Mouse (Mus musculus) midbrain, embryonic 11.5 days (tissue): ENCODE data around the gene Bcl2l1. TPM values are rescaled to one million over a fixed set of nuclear protein-coding genes. Genes with fewer than 3 reads are reported as not detected.
A peak's percentile ranks its signal among the peaks of the same experiment; 100 is the strongest.

Experiments used
- ATAC-seq: fragments of 200-750 bp; cut with Nextera tagmentation; 2 replicates; pipeline ENCODE4 v1.8.0; 2017; ENCODE audit warnings: moderate TSS enrichment, moderate library complexity; ENCODE audit not compliant: low FRiP score
- DNase-seq: peaks from one replicate; pipeline ENCODE4 v3.0.0; 2015; ENCODE audit warnings: low spot score; ENCODE audit errors: missing footprints
- H3K27ac ChIP-seq: fragments of 300-500 bp; sonication (generic); 2 replicates; pipeline ENCODE4 v1.5.1; 2014; ENCODE audit warnings: low read depth, low read length
- H3K27me3 ChIP-seq: fragments of 300-500 bp; sonication (generic); 2 replicates; pipeline ENCODE4 v1.6.1; 2014; ENCODE audit warnings: mild to moderate bottlenecking, low read length, moderate library complexity, mixed read lengths; ENCODE audit not compliant: control insufficient read depth, insufficient read depth
- H3K36me3 ChIP-seq: fragments of 300-500 bp; sonication (generic); 2 replicates; pipeline ENCODE4 v1.6.1; 2014; ENCODE audit warnings: mild to moderate bottlenecking, low read length, moderate library complexity, mixed read lengths; ENCODE audit not compliant: control insufficient read depth, insufficient read depth
- H3K4me1 ChIP-seq: fragments of 300-500 bp; sonication (generic); 2 replicates; pipeline ENCODE4 v1.6.1; 2014; ENCODE audit warnings: low read length; ENCODE audit not compliant: control insufficient read depth, insufficient read depth
- H3K4me2 ChIP-seq: fragments of 300-500 bp; sonication (generic); 2 replicates; pipeline ENCODE4 v1.6.1; 2014; ENCODE audit warnings: mild to moderate bottlenecking, moderate library complexity
- H3K4me3 ChIP-seq: fragments of 300-500 bp; sonication (generic); 2 replicates; pipeline ENCODE4 v1.5.1; 2014; ENCODE audit warnings: low read depth, low read length
- H3K9ac ChIP-seq: fragments of 300-500 bp; sonication (generic); 2 replicates; pipeline ENCODE4 v1.6.1; 2014; ENCODE audit warnings: low read length
- H3K9me3 ChIP-seq: fragments of 300-500 bp; sonication (generic); 2 replicates; pipeline ENCODE4 v1.6.1; 2016; ENCODE audit warnings: low read length; ENCODE audit not compliant: control insufficient read depth
- WGBS: fragments of 180-500 bp; shearing (Covaris S2); extraction: QIAGEN DNeasy Blood & Tissue Kit; methylation state at CpG from one replicate; pipeline ENCODE4 v1.1.7; 2014; 5-methylcytosine and 5-hydroxymethylcytosine counted together
- polyA plus RNA-seq: library from polyadenylated mRNA; unstranded; fragments of >200 nt; fragmentation: Nextera tagmentation; extraction: Ambion mirVana; gene quantifications from 2 replicates; pipeline ENCODE4 v1.2.1, GENCODE M21; 2014

Gene Bcl2l1
- polyA plus RNA-seq, 1 experiment from 2014 or later = 125 TPM

DNA sequence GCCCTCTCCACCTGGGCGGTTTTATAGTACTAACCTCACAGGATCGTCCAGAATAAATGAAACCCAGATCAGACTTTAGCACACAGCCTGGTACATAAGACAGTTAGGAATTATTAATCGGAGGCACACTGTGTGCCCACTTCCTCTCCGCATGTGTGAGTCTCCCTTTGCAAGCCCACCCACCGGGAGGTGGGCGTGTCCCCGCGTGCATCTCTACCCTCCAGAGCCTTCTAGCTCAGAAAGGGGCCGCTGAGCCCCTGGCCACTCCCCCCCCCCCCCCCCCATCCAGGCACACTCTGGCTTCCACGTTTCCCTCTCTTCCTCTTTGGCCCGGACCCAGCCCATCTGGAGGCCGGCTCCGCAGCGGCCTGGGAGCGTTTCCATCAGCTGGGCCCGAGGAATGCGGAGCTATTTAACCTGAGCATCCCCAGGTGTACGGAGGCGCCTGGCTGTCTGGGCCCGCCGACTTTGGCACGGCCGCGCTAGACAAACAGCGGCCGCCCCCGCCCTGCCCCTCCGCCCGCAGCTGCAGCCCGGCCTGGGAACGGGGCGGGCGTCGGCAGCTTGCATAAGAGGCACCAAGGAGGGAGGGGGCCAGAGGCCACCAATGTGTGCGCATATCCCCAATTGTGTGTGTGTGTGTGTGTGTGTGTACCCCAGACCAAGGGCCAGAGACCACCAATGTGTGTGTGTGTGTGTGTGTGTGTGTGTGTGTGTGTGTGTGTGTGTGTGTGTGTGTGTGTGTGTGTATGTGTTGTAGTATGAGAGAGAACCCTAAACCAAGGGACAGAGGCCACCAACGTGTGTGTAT lies 92.3 kb downstream of the Bcl2l1 start:
- DNase-seq = peak; percentile 93
- 2% methylated on average over 33 of the region's 36 CpGs for WGBS
- peak; percentile 14 for ATAC-seq
- peak overlapping the region; percentile 64 for H3K9ac ChIP-seq
- no peak overlapping the region; the same call in 1 of the 2 replicates for H3K27ac ChIP-seq
- H3K4me2 ChIP-seq = peak overlapping the region; percentile 91
- peak overlapping the region; percentile 36 for H3K4me3 ChIP-seq
- H3K4me1 ChIP-seq = peaks cover 46% of the 10 kb centered on the region
- H3K9me3 ChIP-seq = no peaks in the 10 kb centered on the region
- H3K36me3 ChIP-seq = no peaks in the 10 kb centered on the region
- no peaks in the 10 kb centered on the region for H3K27me3 ChIP-seq

DNA sequence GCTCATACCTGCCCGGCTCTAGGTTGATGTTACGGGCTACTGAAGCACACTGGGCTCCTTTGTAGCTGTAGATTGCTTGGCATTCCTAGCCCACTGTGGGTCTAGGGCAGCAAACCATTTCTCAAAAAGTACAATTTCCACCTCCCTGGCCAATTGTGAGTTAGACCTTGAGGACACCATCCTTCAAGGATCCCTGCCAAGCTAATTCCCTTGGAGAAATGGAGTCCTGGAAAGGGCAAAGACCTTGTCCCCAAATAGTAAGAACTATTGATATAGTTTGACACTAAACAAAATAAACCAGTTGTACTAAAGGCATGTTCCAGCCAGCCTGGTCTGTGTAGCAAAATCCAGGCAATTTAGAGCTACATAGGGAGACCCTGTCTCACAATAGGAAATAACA lies 93.2 kb downstream of the Bcl2l1 start:
- H3K9me3 ChIP-seq = no peaks in the 10 kb centered on the region
- WGBS = 62% methylated on average over 2 of the region's 2 CpGs
- ATAC-seq (no peak), DNase-seq (no peak)
- peak overlapping the region; percentile 91 for H3K4me2 ChIP-seq
- peaks cover 48% of the 10 kb centered on the region for H3K4me1 ChIP-seq
- no peaks in the 10 kb centered on the region for H3K27me3 ChIP-seq
- H3K4me3 ChIP-seq = peak overlapping the region; percentile 68
- H3K36me3 ChIP-seq = no peaks in the 10 kb centered on the region
- H3K27ac ChIP-seq = no peak overlapping the region
- peak overlapping the region; percentile 89; the same call in 1 of the 2 replicates for H3K9ac ChIP-seq

DNA sequence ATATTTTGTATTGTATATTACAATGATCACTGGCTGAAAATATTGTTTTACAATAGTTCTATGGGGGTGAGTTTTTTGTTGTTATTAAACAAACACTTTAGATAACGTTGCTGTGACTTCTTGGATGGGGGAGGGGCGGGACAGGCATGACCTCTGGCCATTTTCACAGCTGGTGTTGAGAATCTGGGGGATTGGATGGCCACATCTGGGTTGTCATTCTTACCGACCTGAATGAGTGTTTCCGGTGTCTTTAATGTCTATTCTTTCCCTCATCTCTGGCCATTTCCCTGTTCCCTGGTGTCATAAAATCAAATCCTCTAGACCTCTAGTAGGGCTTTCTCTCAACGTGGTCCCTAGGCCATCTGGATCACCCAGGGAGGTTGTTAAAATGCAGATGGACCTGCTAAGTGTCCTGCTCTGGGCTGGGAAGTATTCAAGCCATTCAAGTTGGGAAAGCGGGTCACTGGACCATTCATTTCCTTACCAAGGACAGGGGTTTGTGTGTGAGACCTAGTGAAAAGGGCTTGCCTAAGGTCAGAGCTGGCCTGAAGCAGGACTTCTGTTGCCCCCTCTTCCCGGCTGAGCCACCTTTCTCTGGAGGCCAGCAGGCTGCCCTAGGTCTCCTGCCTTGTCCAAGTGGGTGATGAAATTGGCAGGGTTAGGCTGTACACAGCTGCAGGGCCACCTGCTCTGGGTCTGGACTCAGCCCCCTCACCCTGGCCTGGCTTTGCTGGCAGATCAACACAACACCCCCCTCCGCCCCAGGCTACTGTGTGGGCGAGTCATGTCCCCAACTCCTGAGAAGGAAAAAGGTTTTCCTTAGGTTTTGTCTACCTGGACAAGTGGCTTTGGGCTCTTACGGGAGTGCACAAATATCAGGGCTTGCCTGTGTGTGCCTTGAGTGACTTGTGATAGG lies 94.0 kb downstream of the Bcl2l1 start:
- Histone ChIP-seq H3K4me2 (peak overlapping the region; percentile 91), H3K27ac (peak overlapping the region; percentile 69), H3K9me3 (no peaks in the 10 kb centered on the region), H3K36me3 (no peaks in the 10 kb centered on the region), H3K27me3 (no peaks in the 10 kb centered on the region), H3K4me3 (peak overlapping the region; percentile 68), H3K4me1 (peaks cover 48% of the 10 kb centered on the region), H3K9ac (peak overlapping the region; percentile 89)
- no peak for ATAC-seq
- peak; percentile 90 for DNase-seq
- WGBS = 12% methylated on average over 10 of the region's 10 CpGs

DNA sequence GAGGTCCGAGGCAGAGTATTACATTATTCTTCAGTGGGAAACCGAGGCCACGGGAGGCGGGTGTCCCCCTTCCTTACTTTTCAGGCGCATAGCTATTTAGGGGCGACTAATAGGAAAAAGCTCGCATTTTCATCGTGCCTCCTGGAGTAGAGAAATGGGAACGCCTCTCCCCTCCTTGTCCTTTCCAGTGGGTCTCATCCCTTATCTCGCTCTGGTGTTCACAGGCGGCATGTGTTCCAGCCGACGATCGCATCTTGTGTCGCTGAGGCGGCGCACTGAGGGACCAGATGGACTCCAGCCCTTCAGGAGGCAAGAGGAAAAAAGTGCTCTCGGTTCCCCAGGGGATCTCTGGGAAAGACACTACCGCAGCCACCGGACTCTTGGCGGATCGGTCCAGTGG lies 94.8 kb downstream of the Bcl2l1 start:
- DNase-seq (peak; percentile 94), ATAC-seq (no peak)
- Histone ChIP-seq H3K9ac (peak overlapping the region; percentile 89), H3K9me3 (no peaks in the 10 kb centered on the region), H3K4me2 (peak overlapping the region; percentile 91), H3K27ac (peak overlapping the region; percentile 76), H3K4me3 (peak overlapping the region; percentile 68), H3K36me3 (no peaks in the 10 kb centered on the region), H3K4me1 (peaks cover 48% of the 10 kb centered on the region), H3K27me3 (no peaks in the 10 kb centered on the region)
- WGBS = under 1% methylated on average over 22 of the region's 22 CpGs

DNA sequence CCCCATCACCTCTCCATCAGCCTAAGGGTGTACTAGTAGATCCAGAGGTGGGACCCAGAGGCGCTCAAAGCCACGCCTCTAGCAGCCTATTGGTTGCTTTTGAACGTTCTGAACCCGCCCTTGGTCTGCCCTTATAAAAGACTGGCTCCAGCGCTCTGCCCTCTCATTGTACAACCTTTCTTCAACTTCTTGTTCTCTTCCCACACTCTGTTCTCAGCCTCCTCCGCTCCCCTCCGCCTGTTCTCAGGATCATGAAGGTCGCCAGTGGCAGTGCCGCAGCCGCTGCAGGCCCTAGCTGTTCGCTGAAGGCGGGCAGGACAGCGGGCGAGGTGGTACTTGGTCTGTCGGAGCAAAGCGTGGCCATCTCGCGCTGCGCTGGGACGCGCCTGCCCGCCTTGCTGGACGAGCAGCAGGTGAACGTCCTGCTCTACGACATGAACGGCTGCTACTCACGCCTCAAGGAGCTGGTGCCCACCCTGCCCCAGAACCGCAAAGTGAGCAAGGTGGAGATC lies 95.4 kb downstream of the Bcl2l1 start, which contains the start of gene Id1:
Gene Id1, plus strand, starts transcription at position 162 of the 512 bp plus-strand sequence.
- peaks cover 46% of the 10 kb centered on the region for H3K4me1 ChIP-seq
- 1% methylated on average over 28 of the region's 28 CpGs for WGBS

DNA sequence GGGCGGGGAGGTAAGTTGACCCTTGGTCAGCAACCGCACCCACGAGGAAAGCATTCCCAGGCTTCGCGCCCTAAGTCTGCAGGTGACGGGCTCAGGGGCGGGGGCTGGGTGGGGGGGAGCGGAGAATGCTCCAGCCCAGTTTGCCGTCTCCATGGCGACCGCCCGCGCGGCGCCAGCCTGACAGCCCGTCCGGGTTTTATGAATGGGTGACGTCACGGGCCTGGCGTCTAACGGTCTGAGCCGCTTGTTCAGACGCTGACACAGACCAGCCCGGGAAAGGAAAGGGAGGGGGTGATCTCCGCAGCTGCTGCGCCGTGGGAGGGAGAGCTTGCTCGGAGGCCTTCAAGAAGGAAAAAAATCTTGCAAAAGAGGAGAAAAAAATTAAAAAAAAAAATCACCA lies 96.5 kb downstream of the Bcl2l1 start:
- H3K9ac ChIP-seq = peak overlapping the region; percentile 49
- H3K4me3 ChIP-seq = peak overlapping the region; percentile 28
- peak; percentile 99 for DNase-seq
- WGBS = under 1% methylated on average over 28 of the region's 28 CpGs
- no peaks in the 10 kb centered on the region for H3K9me3 ChIP-seq
- peak overlapping the region; percentile 91 for H3K4me2 ChIP-seq
- no peaks in the 10 kb centered on the region for H3K27me3 ChIP-seq
- ATAC-seq = peak; percentile 91
- no peaks in the 10 kb centered on the region for H3K36me3 ChIP-seq
- peak overlapping the region; percentile 55 for H3K27ac ChIP-seq
- H3K4me1 ChIP-seq = peaks cover 46% of the 10 kb centered on the region

More for the DNA sequence above, 95.4 kb downstream of the Bcl2l1 start, which contains the start of gene Id1:
- Histone ChIP-seq H3K36me3 (no peaks in the 10 kb centered on the region), H3K9ac (peak within 1 kb of the TSS; percentile 89), H3K4me3 (peak within 1 kb of the TSS; percentile 68), H3K9me3 (no peaks in the 10 kb centered on the region), H3K27ac (peak within 1 kb of the TSS; percentile 76), H3K4me2 (peak within 1 kb of the TSS; percentile 91), H3K27me3 (no peaks in the 10 kb centered on the region)
- DNase-seq (peak; percentile 98), ATAC-seq (peak; percentile 68)

DNA sequence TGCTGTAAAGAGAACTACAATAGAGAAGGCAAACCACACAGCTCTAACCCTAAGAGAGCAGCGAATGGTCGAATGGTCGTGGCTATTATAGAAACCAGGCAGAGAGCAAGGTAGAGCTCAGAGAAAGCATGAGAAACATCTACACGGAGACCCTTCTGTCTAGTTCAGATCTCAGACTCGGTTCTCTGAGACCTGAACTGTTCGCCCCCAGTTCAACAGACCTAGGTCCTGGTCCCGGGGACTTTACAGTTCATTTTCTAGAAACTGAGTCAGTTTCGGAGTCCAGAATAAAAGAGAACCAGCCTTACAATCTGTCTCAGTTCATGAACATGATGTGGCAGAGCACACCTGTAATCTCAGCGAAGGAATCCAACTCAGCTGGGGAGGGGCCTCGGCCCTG lies 97.0 kb downstream of the Bcl2l1 start:
- Histone ChIP-seq H3K4me1 (peaks cover 46% of the 10 kb centered on the region), H3K36me3 (no peaks in the 10 kb centered on the region), H3K4me3 (peak overlapping the region; percentile 28), H3K4me2 (peak overlapping the region; percentile 91), H3K27me3 (no peaks in the 10 kb centered on the region), H3K9ac (peak overlapping the region; percentile 49), H3K27ac (no peak overlapping the region), H3K9me3 (no peaks in the 10 kb centered on the region)
- no peak for ATAC-seq
- peak; percentile 93 for DNase-seq
- WGBS = 11% methylated on average over 10 of the region's 10 CpGs

DNA sequence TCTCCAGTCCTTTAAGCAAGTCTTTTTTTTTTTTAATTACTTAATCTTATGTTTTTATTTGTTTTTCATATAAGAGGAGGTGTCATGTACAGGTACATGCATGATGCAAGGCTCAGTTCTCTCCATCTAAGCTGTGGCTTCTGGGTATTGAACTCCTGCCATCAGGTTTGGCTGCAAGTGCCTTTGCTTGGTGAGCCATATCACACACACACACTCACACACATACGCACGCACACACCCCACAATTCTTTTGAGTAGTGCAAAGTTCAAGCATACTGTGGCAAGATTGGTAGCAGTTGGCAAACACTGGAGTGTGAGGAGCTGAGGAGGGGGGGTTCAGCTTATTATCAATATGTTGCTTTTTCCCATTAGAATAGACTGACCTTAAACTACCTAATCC lies 98.3 kb downstream of the Bcl2l1 start:
- ATAC-seq (no peak), DNase-seq (no peak)
- Histone ChIP-seq H3K4me3 (no peak overlapping the region), H3K27me3 (no peaks in the 10 kb centered on the region), H3K9ac (no peak overlapping the region), H3K9me3 (no peaks in the 10 kb centered on the region), H3K36me3 (no peaks in the 10 kb centered on the region), H3K27ac (no peak overlapping the region), H3K4me1 (peaks cover 40% of the 10 kb centered on the region), H3K4me2 (no peak overlapping the region)
- WGBS = 89% methylated on average over 2 of the region's 2 CpGs
